Mouse (Mus musculus): Measurements from ENCODE around the gene Cacna2d2. TPM values are rescaled to one million over a fixed set of nuclear protein-coding genes. Genes with fewer than 3 reads are reported as not detected.

Gene Cacna2d2
- total and polyA plus RNA-seq, 3 experiments = 0.67 TPM; not detected in 2

- no peaks in the 10 kb centered on the region; a peak in 1 of 4 replicates for H3K27me3 ChIP-seq (ENCODE audit: control insufficient read depth in 1 of 2, insufficient read depth in 2 of 2, low read length in 2 of 2)
- no peaks in the 10 kb centered on the region for H3K36me3 ChIP-seq (ENCODE audit: control insufficient read depth in 1 of 2, insufficient read depth in 2 of 2, low read length in 2 of 2)
- H3K27ac ChIP-seq (ENCODE audit: control insufficient read depth, low read depth, low read length) = no peak overlapping the region
- TF ChIP-seq MAFK (IDR thresholded peaks at IDR 0.05; ENCODE audit: borderline replicate concordance, low read depth, low read length) (peak; percentile 94), NELFE (IDR thresholded peaks at IDR 0.05; ENCODE audit: low read depth, low read length) (no peak), HCFC1 (IDR thresholded peaks at IDR 0.05; ENCODE audit: low read depth, low read length) (no peak), GATA1 (IDR thresholded peaks at IDR 0.05; ENCODE audit: low read depth, low read length) (no peak)
- H3K79me2 ChIP-seq (ENCODE audit: control insufficient read depth, insufficient read depth, low read length, poor library complexity) = no peaks in the 10 kb centered on the region
- no peak overlapping the region for H3K9ac ChIP-seq (ENCODE audit: control insufficient read depth, low read depth, low read length, poor library complexity, severe bottlenecking)
- H3K9me3 ChIP-seq (replicated peaks; ENCODE audit: insufficient read depth, low read length) = no peaks in the 10 kb centered on the region
- DNase-seq (ENCODE audit: low read depth, low spot score) = no peak
- no peaks in the 10 kb centered on the region for H3K4me1 ChIP-seq (ENCODE audit: control insufficient read depth in 1 of 2, insufficient read depth in 2 of 2, low read length in 2 of 2)
- H3K4me3 ChIP-seq (ENCODE audit: control insufficient read depth in 1 of 2, insufficient read depth in 1 of 2, low read depth in 2 of 2, low read length in 2 of 2) = no peak overlapping the region
Measured at GRCm38 (mm10) chr9:107388263-107388662, 11.1 kb upstream of the Cacna2d2 start.

- Histone ChIP-seq H3K27ac (ENCODE audit: control insufficient read depth, low read depth, low read length) (no peak overlapping the region), H3K4me3 (ENCODE audit: control insufficient read depth in 1 of 2, insufficient read depth in 1 of 2, low read depth in 2 of 2, low read length in 2 of 2) (no peak overlapping the region), H3K36me3 (ENCODE audit: control insufficient read depth in 1 of 2, insufficient read depth in 2 of 2, low read length in 2 of 2) (no peaks in the 10 kb centered on the region; a peak in 1 of 4 replicates), H3K79me2 (ENCODE audit: control insufficient read depth, insufficient read depth, low read length, poor library complexity) (no peaks in the 10 kb centered on the region), H3K27me3 (ENCODE audit: control insufficient read depth in 1 of 2, insufficient read depth in 2 of 2, low read length in 2 of 2) (no peaks in the 10 kb centered on the region), H3K9me3 (replicated peaks; ENCODE audit: insufficient read depth, low read length) (no peaks in the 10 kb centered on the region), H3K9ac (ENCODE audit: control insufficient read depth, low read depth, low read length, poor library complexity, severe bottlenecking) (no peak overlapping the region), H3K4me1 (ENCODE audit: control insufficient read depth in 1 of 2, insufficient read depth in 2 of 2, low read length in 2 of 2) (peaks cover 0 to 5% of the 10 kb centered on the region in 2 experiments; a peak in 1 of 4 replicates)
- peak; percentile 37 for DNase-seq (ENCODE audit: low read depth, low spot score)
- no peak for TF ChIP-seq POLR2AphosphoS5 (IDR thresholded peaks at IDR 0.05; ENCODE audit: borderline replicate concordance, low read depth, low read length)
- TF ChIP-seq RAD21 (IDR thresholded peaks at IDR 0.05; ENCODE audit: low read depth, low read length) = peak; percentile 28
- 0 out of 2 replicates have a peak, but pooled peaks have one; percentile 39 for TF ChIP-seq MAX (IDR thresholded peaks at IDR 0.05; ENCODE audit: low read length)
- TF ChIP-seq GABPA (IDR thresholded peaks at IDR 0.05; ENCODE audit: low read depth, low read length) = no peak
- no peak for TF ChIP-seq JUND (IDR thresholded peaks at IDR 0.05; ENCODE audit: low read depth, low read length)
- TF ChIP-seq USF1 (IDR thresholded peaks at IDR 0.05; ENCODE audit: low read depth, low read length) = no peak
- no peak for TF ChIP-seq RCOR1 (IDR thresholded peaks at IDR 0.05; ENCODE audit: low read depth, low read length)
- TF ChIP-seq EP300 (IDR thresholded peaks at IDR 0.05; ENCODE audit: low read depth in 1 of 2, low read length in 2 of 2) = no peak
- no peak for TF ChIP-seq MEF2A (IDR thresholded peaks at IDR 0.05; ENCODE audit: extremely low read depth, insufficient replicate concordance, low read depth, low read length, poor library complexity, severe bottlenecking)
- no peak for TF ChIP-seq MYB (IDR thresholded peaks at IDR 0.05; ENCODE audit: low read depth, low read length)
- no peak for TF ChIP-seq TAL1 (IDR thresholded peaks at IDR 0.05; ENCODE audit: low read length)
- TF ChIP-seq CTCF (IDR thresholded peaks at IDR 0.05 in 2 of 3, conservative IDR thresholded peaks at IDR 0.05 in 1 of 3; ENCODE audit: control insufficient read depth in 1 of 3, insufficient read depth in 1 of 3, low read depth in 2 of 3, low read length in 3 of 3, poor library complexity in 1 of 3, severe bottlenecking in 1 of 3) = peak; percentile 13 to 61 (median 44); a peak in 4 of 6 replicates
- TF ChIP-seq E2F4 (IDR thresholded peaks at IDR 0.05; ENCODE audit: borderline replicate concordance, low read depth, low read length) = no peak
- no peak for TF ChIP-seq TBP (IDR thresholded peaks at IDR 0.05; ENCODE audit: low read depth, low read length)
- TF ChIP-seq TCF12 (IDR thresholded peaks at IDR 0.05; ENCODE audit: low read depth, low read length) = no peak
- peak; percentile 24; the same call in 1 of the 2 replicates for TF ChIP-seq ZC3H11A (IDR thresholded peaks at IDR 0.05; ENCODE audit: low read depth, low read length)
- no peak for TF ChIP-seq MAZ (IDR thresholded peaks at IDR 0.05; ENCODE audit: low read depth, low read length)
- TF ChIP-seq ETS1 (IDR thresholded peaks at IDR 0.05; ENCODE audit: low read depth, low read length) = no peak
- peak; percentile 68 for TF ChIP-seq SMC3 (IDR thresholded peaks at IDR 0.05; ENCODE audit: low read depth, low read length)
Measured at GRCm38 (mm10) chr9:107396397-107396796, 3.0 kb upstream of the Cacna2d2 start.
